15 mouse cellular contexts compared by ENCODE assay signal in genomic region chr4:82848552-82849234, GRCm38 (mm10). TPM values are rescaled to one million over a fixed set of nuclear protein-coding genes. Genes with fewer than 3 reads are reported as not detected.
DNase-seq lines count a peak whose midpoint lies in the region; ATAC-seq and TF ChIP-seq lines count a peak whose summit lies in the region.
"Had no signal": no experiment of that assay in that cellular context is flagged by ENCODE, and none has a peak within 500 bp of the region (broad histone marks: within the 10 kb centered on the region; RNA-seq: fewer than 3 reads in every experiment).

No protein-coding gene starts in this region.

- no peak overlapping the region for H3K9ac ChIP-seq in heart, embryonic 13.5 days
- no peak overlapping the region for H3K9ac ChIP-seq in liver, embryonic 16.5 days (ENCODE audit: low read depth, low read length)
- H3K9ac ChIP-seq: neural tube, embryonic 13.5 days had no signal

- no peak for ATAC-seq in heart, embryonic 13.5 days (ENCODE audit: extremely low read depth, insufficient number of reproducible peaks, low FRiP score, low TSS enrichment)
- ATAC-seq in G1E (ENCODE audit: extremely low read depth, insufficient number of reproducible peaks, low FRiP score, poor library complexity, severe bottlenecking): peak; percentile 96
- peak; percentile 53; the same call in 1 of the 2 replicates for ATAC-seq in granulocyte monocyte progenitor cell, adult 5-6 weeks (replicated peaks; ENCODE audit: poor library complexity, severe bottlenecking)
- ATAC-seq in liver, embryonic 16.5 days (ENCODE audit: low read depth): peak; percentile 64
- no peak for ATAC-seq in erythroid progenitor cell, adult 5-6 weeks (replicated peaks; ENCODE audit: low FRiP score, poor library complexity, severe bottlenecking)
- ATAC-seq: hindbrain, embryonic 16.5 days had no signal

- peak overlapping the region; percentile 46; the same call in 1 of the 2 replicates for H3K27ac ChIP-seq in heart, embryonic 13.5 days (replicated peaks)
- no peak overlapping the region for H3K27ac ChIP-seq in liver, embryonic 16.5 days (ENCODE audit: low read length)
- H3K27ac ChIP-seq: forebrain, embryonic 10.5 days; midbrain, embryonic 10.5 days; neural tube, embryonic 13.5 days had no signal

- no peak for TF ChIP-seq CTCF in G1E (IDR thresholded peaks at IDR 0.05; ENCODE audit: low read depth, low read length)

- no peaks in the 10 kb centered on the region for H3K27me3 ChIP-seq in heart, embryonic 13.5 days (replicated peaks)
- H3K27me3 ChIP-seq in G1E (ENCODE audit: insufficient read depth, low read length): no peaks in the 10 kb centered on the region
- H3K27me3 ChIP-seq in liver, embryonic 16.5 days (ENCODE audit: control insufficient read depth, insufficient read depth, low read depth, low read length): no peaks in the 10 kb centered on the region
- H3K27me3 ChIP-seq: neural tube, embryonic 13.5 days had no signal

- DNase-seq in heart, postnatal 10 days: no peak
- DNase-seq in G1E (ENCODE audit: low spot score): peak; percentile 37
- no peak for DNase-seq in layer of hippocampus, postnatal 25 days (ENCODE audit: extremely low spot score in 1 of 2, low spot score in 1 of 2)
- DNase-seq in ovary, postnatal 10 days (ENCODE audit: low spot score): no peak
- DNase-seq: thymus, adult 2 months had no signal

- H3K4me2 ChIP-seq in heart, embryonic 13.5 days: peak overlapping the region; percentile 0; the same call in 1 of the 2 replicates
- H3K4me2 ChIP-seq in liver, embryonic 16.5 days (ENCODE audit: low read depth, low read length): 0 out of 2 replicates have a peak overlapping the region, but pooled peaks have one; percentile 9
- H3K4me2 ChIP-seq: neural tube, embryonic 13.5 days had no signal

- H3K36me3 ChIP-seq in heart, embryonic 13.5 days: peaks cover 20% of the 10 kb centered on the region
- peaks cover 39% of the 10 kb centered on the region for H3K36me3 ChIP-seq in G1E (replicated peaks)
- no peaks in the 10 kb centered on the region for H3K36me3 ChIP-seq in liver, embryonic 16.5 days (ENCODE audit: control insufficient read depth, insufficient read depth)

- no peak overlapping the region for H3K4me3 ChIP-seq in heart, embryonic 13.5 days
- H3K4me3 ChIP-seq in G1E (ENCODE audit: low read depth, low read length): no peak overlapping the region
- H3K4me3 ChIP-seq in liver, embryonic 16.5 days (ENCODE audit: low read depth, low read length): no peak overlapping the region
- H3K4me3 ChIP-seq: forebrain, embryonic 10.5 days; midbrain, embryonic 10.5 days; neural tube, embryonic 13.5 days had no signal

- 25% methylated on average over 5 of the region's 5 CpGs for WGBS in heart, embryonic 13.5 days
- 24% methylated on average over 5 of the region's 5 CpGs for WGBS in liver, embryonic 16.5 days (ENCODE audit: insufficient replicate concordance)

- H3K4me1 ChIP-seq in heart, embryonic 13.5 days: peaks cover 35% of the 10 kb centered on the region
- H3K4me1 ChIP-seq in G1E (ENCODE audit: insufficient read depth, low read depth, low read length): peaks cover 25% of the 10 kb centered on the region
- no peaks in the 10 kb centered on the region; the same call in 1 of the 2 replicates for H3K4me1 ChIP-seq in liver, embryonic 16.5 days (ENCODE audit: control insufficient read depth, low read depth, low read length)
- H3K4me1 ChIP-seq: neural tube, embryonic 13.5 days had no signal

- H3K9me3 ChIP-seq in heart, embryonic 13.5 days: no peaks in the 10 kb centered on the region
- no peaks in the 10 kb centered on the region for H3K9me3 ChIP-seq in G1E (replicated peaks)
- no peaks in the 10 kb centered on the region for H3K9me3 ChIP-seq in liver, embryonic 16.5 days (replicated peaks; ENCODE audit: control insufficient read depth, low read length)
- H3K9me3 ChIP-seq: forebrain, embryonic 10.5 days; midbrain, embryonic 10.5 days; neural tube, embryonic 13.5 days had no signal

- intact Hi-C loops in heart, postnatal 10 days (cut with DNase I): no loop called here

RNA-seq across cellular contexts. Expression of gene Zdhhc21, which starts 11.1 kb away (rescaled TPM):
- polyA plus RNA-seq in heart, embryonic 13.5 days (2015; fragmentation: Nextera tagmentation; extraction: Ambion mirVana): 8.5 and 9.1 TPM in 2 replicates
- total RNA-seq in heart, postnatal 10 days (2021): 10 to 100 TPM; 15.1 to 19.2 TPM
- total RNA-seq in G1E (2014; fragmentation: Nextera tagmentation): 41.8 and 55.3 TPM in 2 replicates
- 23.9 and 28.6 TPM in 2 replicates for total RNA-seq in G1E (2017)
- 2.2 and 2.9 TPM in 2 replicates for polyA plus RNA-seq in G1E (2012)
- total RNA-seq in granulocyte monocyte progenitor cell, adult 5-6 weeks (2014; fragmentation: Nextera tagmentation): 28.0 and 37.5 TPM in 2 replicates
- total RNA-seq in granulocyte monocyte progenitor cell, adult 5-6 weeks (2017): 19.8 and 24.5 TPM in 2 replicates
- 3.1 and 3.4 TPM in 2 replicates for polyA plus RNA-seq in liver, embryonic 16.5 days (2015; fragmentation: Nextera tagmentation; extraction: Ambion mirVana)
- total RNA-seq in layer of hippocampus, postnatal 25 days (2021): 10 to 100 TPM; 40.4 to 41.0 TPM
- total RNA-seq in erythroid progenitor cell, adult 5-6 weeks (2015; ENCODE audit: low replicate concordance): 3.6 and 4.6 TPM in 2 replicates
- total RNA-seq in erythroid progenitor cell, adult 5-6 weeks (2017; ENCODE audit: low replicate concordance): 0.23 and 1.7 TPM in 2 replicates

RNA-seq across cellular contexts. Expression of gene Cer1, which starts 36.3 kb away (rescaled TPM):
- polyA plus RNA-seq in heart, embryonic 13.5 days (2015; fragmentation: Nextera tagmentation; extraction: Ambion mirVana): 0.11 and 0.32 TPM in 2 replicates
- not detected for total RNA-seq in heart, postnatal 10 days (2021)
- not detected in 2 replicates for total RNA-seq in G1E (2014; fragmentation: Nextera tagmentation)
- total RNA-seq in G1E (2017): 0.06 TPM in 1 of 2 replicates, not detected in the other
- not detected in 2 replicates for polyA plus RNA-seq in G1E (2012)
- not detected in 2 replicates for total RNA-seq in granulocyte monocyte progenitor cell, adult 5-6 weeks (2014; fragmentation: Nextera tagmentation)
- not detected in 2 replicates for total RNA-seq in granulocyte monocyte progenitor cell, adult 5-6 weeks (2017)
- polyA plus RNA-seq in liver, embryonic 16.5 days (2015; fragmentation: Nextera tagmentation; extraction: Ambion mirVana): not detected in 2 replicates
- total RNA-seq in layer of hippocampus, postnatal 25 days (2021): not detected
- total RNA-seq in erythroid progenitor cell, adult 5-6 weeks (2015; ENCODE audit: low replicate concordance): not detected in 2 replicates
- not detected in 2 replicates for total RNA-seq in erythroid progenitor cell, adult 5-6 weeks (2017; ENCODE audit: low replicate concordance)
- total RNA-seq: ES-E14; gastrocnemius, adult 8-10 months had no signal
- polyA plus RNA-seq: forebrain, embryonic 10.5 days; midbrain, embryonic 10.5 days; thymus, adult 2 months had no signal

Comparison
In these comparisons a context has a peak if more than half of its experiments do, and no peak if none do; other contexts are left out.
1. ATAC-seq: peak in G1E (single experiment), granulocyte monocyte progenitor cell, adult 5-6 weeks (single experiment) and liver, embryonic 16.5 days (single experiment); none in heart, embryonic 13.5 days (single experiment) and erythroid progenitor cell, adult 5-6 weeks (single experiment).